Mouse (Mus musculus) ZHBTc4 (cell line): ENCODE data around the gene Tcf7l2.

Source experiments
- DNase-seq: peaks from one replicate; pipeline ENCODE4 v3.0.0-alpha.2; 2011; ENCODE audit warnings: low read depth, low spot score

Gene Tcf7l2

GRCm38 (mm10) chr19:55729376-55729775, 12.2 kb upstream of the Tcf7l2 start:
- DNase-seq: peak; percentile 88

GRCm38 (mm10) chr19:55732499-55732898, 9.1 kb upstream of the Tcf7l2 start:
- peak; percentile 76 for DNase-seq

GRCm38 (mm10) chr19:55732994-55733393, 8.6 kb upstream of the Tcf7l2 start:
- DNase-seq: no peak

GRCm38 (mm10) chr19:55736016-55736415, 5.6 kb upstream of the Tcf7l2 start:
- DNase-seq: peak; percentile 56

- DNase-seq: no peak
These were observed 1.9 kb upstream of the Tcf7l2 start for GRCm38 (mm10) chr19:55739713-55740112.

- DNase-seq: no peak
These were observed 724 bp upstream of the Tcf7l2 start for GRCm38 (mm10) chr19:55740753-55741438.

- peak; percentile 69 for DNase-seq
These were observed 873 bp downstream of the Tcf7l2 start for GRCm38 (mm10) chr19:55742386-55743000.

- peak; percentile 61 for DNase-seq
These were observed 1.5 kb downstream of the Tcf7l2 start for GRCm38 (mm10) chr19:55743001-55743556.

GRCm38 (mm10) chr19:55743557-55744441, 2.2 kb downstream of the Tcf7l2 start:
- DNase-seq: peak; percentile 79

- no peak for DNase-seq
These were observed 3.1 kb downstream of the Tcf7l2 start for GRCm38 (mm10) chr19:55744576-55745191.

- no peak for DNase-seq
These were observed 3.6 kb downstream of the Tcf7l2 start for GRCm38 (mm10) chr19:55745192-55745578.

GRCm38 (mm10) chr19:55746241-55746640, 4.6 kb downstream of the Tcf7l2 start:
- no peak for DNase-seq

GRCm38 (mm10) chr19:55747237-55747925, 5.8 kb downstream of the Tcf7l2 start:
- no peak for DNase-seq

GRCm38 (mm10) chr19:55747926-55748291, 6.3 kb downstream of the Tcf7l2 start:
- DNase-seq: no peak

- DNase-seq: no peak
These were observed 7.2 kb downstream of the Tcf7l2 start for GRCm38 (mm10) chr19:55748801-55749200.

GRCm38 (mm10) chr19:55749532-55749931, 7.9 kb downstream of the Tcf7l2 start:
- no peak for DNase-seq

- DNase-seq: no peak
These were observed 8.4 kb downstream of the Tcf7l2 start for GRCm38 (mm10) chr19:55750048-55750447.

GRCm38 (mm10) chr19:55750465-55750864, 8.8 kb downstream of the Tcf7l2 start:
- DNase-seq: no peak

- no peak for DNase-seq
These were observed 11.2 kb downstream of the Tcf7l2 start for GRCm38 (mm10) chr19:55752861-55753260.

GRCm38 (mm10) chr19:55754303-55754702, 12.7 kb downstream of the Tcf7l2 start:
- DNase-seq: peak; percentile 61

- no peak for DNase-seq
These were observed 13.8 kb downstream of the Tcf7l2 start for GRCm38 (mm10) chr19:55755462-55755861.
